In genomic region chr7:73245431-73245830, GRCm38 (mm10) we compare ENCODE assay signal across 24 mouse cellular contexts.
DNase-seq lines count a peak whose midpoint lies in the region; ATAC-seq and TF ChIP-seq lines count a peak whose summit lies in the region.
"Had no signal": no experiment of that assay in that cellular context is flagged by ENCODE, and none has a peak within 500 bp of the region (broad histone marks: within the 10 kb centered on the region; RNA-seq: fewer than 3 reads in every experiment).

No protein-coding gene starts in this region.

- intact Hi-C loops in gastrocnemius, postnatal 36 days (cut with DNase I), result no loop called here
- intact Hi-C loops in heart, postnatal 25 days (cut with DNase I), result no loop called here

- H3K4me3 ChIP-seq in kidney, adult 2 months (ENCODE audit: insufficient read depth, low read depth, low read length), result no peak overlapping the region
- H3K4me3 ChIP-seq in forebrain, embryonic 16.5 days (replicated peaks; ENCODE audit: low read length), result no peak overlapping the region
- no peak overlapping the region for H3K4me3 ChIP-seq in intestine, postnatal 0 days (ENCODE audit: low read depth, low read length)
- H3K4me3 ChIP-seq: embryonic facial prominence, embryonic 12.5 days; limb, embryonic 13.5 days; liver, embryonic 12.5 days; midbrain, embryonic 12.5 days had no signal

- TF ChIP-seq POLR2A in kidney, adult 2 months (IDR thresholded peaks at IDR 0.05; ENCODE audit: low read depth, low read length), result no peak

- peak; percentile 26 for DNase-seq in gastrocnemius, adult 18-20 months (ENCODE audit: low spot score)
- no peak for DNase-seq in gastrocnemius, postnatal 36 days
- DNase-seq in kidney, adult 9 months, result peak; percentile 9
- no peak for DNase-seq in kidney, adult 2 months
- DNase-seq in brain, adult 2 months (ENCODE audit: low read depth, low spot score), result peak; percentile 7
- DNase-seq in heart, postnatal 25 days (ENCODE audit: low spot score), result peak; percentile 13
- DNase-seq: adrenal gland, adult 2 months; cerebellum, adult 2 months; cerebellum, postnatal 25 days; kidney, adult 8-10 months; layer of hippocampus, adult 9-11 months; lung, adult 18-20 months; lung, postnatal 14 days; right cerebral cortex, postnatal 25 days; thymus, postnatal 14 days had no signal

- H3K27ac ChIP-seq in kidney, adult 2 months (ENCODE audit: insufficient read depth, low read depth, low read length), result no peak overlapping the region
- H3K27ac ChIP-seq in forebrain, embryonic 16.5 days (ENCODE audit: low read length), result no peak overlapping the region
- H3K27ac ChIP-seq in intestine, postnatal 0 days (ENCODE audit: low read depth, low read length), result no peak overlapping the region
- H3K27ac ChIP-seq: embryonic facial prominence, embryonic 12.5 days; hindbrain, embryonic 14.5 days; limb, embryonic 13.5 days; liver, embryonic 12.5 days; midbrain, embryonic 12.5 days had no signal

- no peak for ATAC-seq in forebrain, embryonic 16.5 days
- ATAC-seq in intestine, postnatal 0 days, result no peak
- ATAC-seq: CD4-positive, CD25-positive, alpha-beta regulatory T cell, adult 4 months; inflammation-experienced regulatory T-cells, adult 6 months; liver, embryonic 12.5 days had no signal

- no peaks in the 10 kb centered on the region for H3K4me1 ChIP-seq in kidney, adult 2 months (ENCODE audit: control insufficient read depth, insufficient read depth, low read length)
- H3K4me1 ChIP-seq in forebrain, embryonic 16.5 days (replicated peaks; ENCODE audit: control insufficient read depth, insufficient read depth, low read length), result no peaks in the 10 kb centered on the region
- no peaks in the 10 kb centered on the region for H3K4me1 ChIP-seq in intestine, postnatal 0 days (replicated peaks; ENCODE audit: control insufficient read depth, insufficient read depth, low read length)
- H3K4me1 ChIP-seq: embryonic facial prominence, embryonic 12.5 days; liver, embryonic 12.5 days had no signal

- no peak overlapping the region for H3K9ac ChIP-seq in forebrain, embryonic 16.5 days (replicated peaks; ENCODE audit: low read depth, low read length)
- no peak overlapping the region for H3K9ac ChIP-seq in intestine, postnatal 0 days (ENCODE audit: low read depth, low read length)
- H3K9ac ChIP-seq: embryonic facial prominence, embryonic 12.5 days; hindbrain, embryonic 14.5 days; limb, embryonic 13.5 days; liver, embryonic 12.5 days; midbrain, embryonic 12.5 days had no signal

- no peaks in the 10 kb centered on the region for H3K27me3 ChIP-seq in kidney, adult 2 months (replicated peaks; ENCODE audit: control insufficient read depth, insufficient read depth, low read length)
- H3K27me3 ChIP-seq in forebrain, embryonic 16.5 days (replicated peaks; ENCODE audit: control insufficient read depth, insufficient read depth, low read length), result no peaks in the 10 kb centered on the region
- H3K27me3 ChIP-seq in intestine, postnatal 0 days (replicated peaks; ENCODE audit: control insufficient read depth, insufficient read depth, low read length), result no peaks in the 10 kb centered on the region
- H3K27me3 ChIP-seq: embryonic facial prominence, embryonic 12.5 days; limb, embryonic 13.5 days; liver, embryonic 12.5 days; midbrain, embryonic 12.5 days had no signal

- no peak overlapping the region for H3K4me2 ChIP-seq in forebrain, embryonic 16.5 days (ENCODE audit: low read length)
- H3K4me2 ChIP-seq in intestine, postnatal 0 days (replicated peaks; ENCODE audit: low read depth), result no peak overlapping the region
- H3K4me2 ChIP-seq: embryonic facial prominence, embryonic 12.5 days; hindbrain, embryonic 14.5 days; limb, embryonic 13.5 days; liver, embryonic 12.5 days; midbrain, embryonic 12.5 days had no signal

- WGBS in kidney, adult 2 months, result 78% methylated on average over 2 of the region's 2 CpGs
- 87% methylated on average over 2 of the region's 2 CpGs for WGBS in forebrain, embryonic 16.5 days
- 80% methylated on average over 2 of the region's 2 CpGs for WGBS in intestine, postnatal 0 days

- TF ChIP-seq CTCF in kidney, adult 2 months (conservative IDR thresholded peaks at IDR 0.05; ENCODE audit: insufficient read depth, insufficient read length, low read depth, low read length), result no peak
- TF ChIP-seq CTCF in intestine, postnatal 0 days (IDR thresholded peaks at IDR 0.05; ENCODE audit: low read depth), result no peak

- no peaks in the 10 kb centered on the region for H3K9me3 ChIP-seq in forebrain, embryonic 16.5 days (ENCODE audit: control insufficient read depth, low read length)
- no peaks in the 10 kb centered on the region for H3K9me3 ChIP-seq in intestine, postnatal 0 days (ENCODE audit: control insufficient read depth)
- H3K9me3 ChIP-seq: embryonic facial prominence, embryonic 12.5 days; limb, embryonic 13.5 days; liver, embryonic 12.5 days; midbrain, embryonic 12.5 days had no signal

- H3K36me3 ChIP-seq in kidney, adult 2 months (ENCODE audit: control insufficient read depth, insufficient read depth, low read length), result no peaks in the 10 kb centered on the region
- H3K36me3 ChIP-seq in forebrain, embryonic 16.5 days (ENCODE audit: control insufficient read depth, insufficient read depth), result no peaks in the 10 kb centered on the region
- no peaks in the 10 kb centered on the region for H3K36me3 ChIP-seq in intestine, postnatal 0 days (ENCODE audit: control insufficient read depth, insufficient read depth)
- H3K36me3 ChIP-seq: embryonic facial prominence, embryonic 12.5 days; limb, embryonic 13.5 days; liver, embryonic 12.5 days; midbrain, embryonic 12.5 days had no signal

Comparison
In these comparisons a context has a peak if more than half of its experiments do, and no peak if none do; other contexts are left out.
1. DNase-seq: peak in gastrocnemius, adult 18-20 months (single experiment), kidney, adult 9 months (single experiment), brain, adult 2 months (single experiment) and heart, postnatal 25 days (single experiment); none in gastrocnemius, postnatal 36 days (0 of 2) and kidney, adult 2 months (single experiment).